Mouse (Mus musculus): ENCODE measurements around the gene Vps53.

- TF ChIP-seq CTCF (IDR thresholded peaks at IDR 0.05; ENCODE audit: borderline replicate concordance, extremely low read depth, insufficient read depth, insufficient read length) (no peak), POLR2A (IDR thresholded peaks at IDR 0.05; ENCODE audit: borderline replicate concordance, extremely low read depth, insufficient read depth, insufficient read length, poor library complexity, severe bottlenecking) (no peak)
Measured at GRCm38 (mm10) chr11:76028072-76028465, 151.4 kb downstream of the Vps53 start.

Measured in brain, embryonic 14.5 days (tissue).